Mouse (Mus musculus): ENCODE measurements around the gene Dock10. TPM values are rescaled to one million over a fixed set of nuclear protein-coding genes. Genes with fewer than 3 reads are reported as not detected.

Dock10 gene
- polyA plus RNA-seq, 1 experiment = 36.5 TPM

- WGBS = 56% methylated on average over 1 of the region's 1 CpGs
- no peaks in the 10 kb centered on the region for H3K36me3 ChIP-seq (ENCODE audit: control insufficient read depth, insufficient read depth, low read length)
- TF ChIP-seq POLR2A (IDR thresholded peaks at IDR 0.05; ENCODE audit: control insufficient read depth, extremely low read depth, insufficient read depth, low read length, poor library complexity) (no peak), CTCF (IDR thresholded peaks at IDR 0.05; ENCODE audit: borderline replicate concordance, control insufficient read depth, extremely low read depth, insufficient read depth, low read length, poor library complexity) (no peak)
- DNase-seq = no peak
- H3K4me1 ChIP-seq (replicated peaks; ENCODE audit: control insufficient read depth, insufficient read depth, low read length) = peaks cover 2% of the 10 kb centered on the region
- H3K4me3 ChIP-seq (ENCODE audit: control insufficient read depth, insufficient read depth, low read length) = no peak overlapping the region
- no peak overlapping the region for H3K27ac ChIP-seq (ENCODE audit: control insufficient read depth, insufficient read depth, low read length)
- no peaks in the 10 kb centered on the region for H3K27me3 ChIP-seq (ENCODE audit: control insufficient read depth, insufficient read depth, low read length)
These were observed 104.2 kb downstream of the Dock10 start for GRCm38 (mm10) chr1:80654177-80654576.

DNA sequence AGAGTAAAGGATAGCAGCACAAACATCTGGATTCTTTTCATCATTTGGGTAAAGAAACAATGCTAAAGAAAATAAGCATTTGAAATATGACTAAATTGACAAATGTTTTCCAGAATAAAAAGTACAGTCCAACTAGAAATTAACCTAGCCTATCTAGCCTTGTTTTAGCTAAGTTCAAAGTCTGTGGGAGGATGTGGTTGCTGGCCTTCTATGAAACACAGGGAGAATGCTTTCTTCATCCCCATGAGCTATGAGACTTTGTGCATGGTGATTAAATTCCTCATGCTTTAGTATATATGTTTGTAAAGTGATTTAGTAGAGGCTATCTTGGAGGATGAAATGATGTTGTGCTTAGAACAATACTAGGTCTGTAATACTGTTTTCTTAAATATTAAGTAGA is 105.5 kb downstream of the Dock10 start:
- TF ChIP-seq POLR2A (IDR thresholded peaks at IDR 0.05; ENCODE audit: control insufficient read depth, extremely low read depth, insufficient read depth, low read length, poor library complexity) (no peak), CTCF (IDR thresholded peaks at IDR 0.05; ENCODE audit: borderline replicate concordance, control insufficient read depth, extremely low read depth, insufficient read depth, low read length, poor library complexity) (no peak)
- DNase-seq = no peak
- H3K4me1 ChIP-seq (replicated peaks; ENCODE audit: control insufficient read depth, insufficient read depth, low read length) = peaks cover 2% of the 10 kb centered on the region

DNA sequence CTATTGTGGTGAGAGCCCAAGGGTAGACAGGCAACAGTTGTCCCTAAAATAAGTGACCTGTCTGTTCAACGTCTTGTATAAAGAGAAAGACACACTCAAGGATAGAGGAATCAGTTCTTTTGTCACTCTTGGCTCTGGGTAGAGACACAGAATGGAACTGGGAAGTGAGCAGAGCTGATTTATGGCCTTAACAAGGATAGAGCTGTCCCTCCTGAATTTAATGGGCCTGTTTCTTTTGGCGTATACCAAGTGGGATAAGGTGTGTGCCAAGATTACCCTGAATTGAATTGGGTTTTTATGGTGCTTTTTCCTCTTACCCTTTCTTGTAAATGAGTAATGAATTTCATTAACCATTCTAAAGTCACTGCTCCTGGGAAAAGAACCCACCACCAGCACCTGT is 106.2 kb downstream of the Dock10 start:
- DNase-seq = no peak
- no peak for TF ChIP-seq CTCF (IDR thresholded peaks at IDR 0.05; ENCODE audit: borderline replicate concordance, control insufficient read depth, extremely low read depth, insufficient read depth, low read length, poor library complexity)
- no peak for TF ChIP-seq POLR2A (IDR thresholded peaks at IDR 0.05; ENCODE audit: control insufficient read depth, extremely low read depth, insufficient read depth, low read length, poor library complexity)
- WGBS = 100% methylated on average over 2 of the region's 2 CpGs
- Histone ChIP-seq H3K4me1 (replicated peaks; ENCODE audit: control insufficient read depth, insufficient read depth, low read length) (peaks cover 2% of the 10 kb centered on the region), H3K4me3 (ENCODE audit: control insufficient read depth, insufficient read depth, low read length) (no peak overlapping the region), H3K36me3 (ENCODE audit: control insufficient read depth, insufficient read depth, low read length) (peaks cover 10% of the 10 kb centered on the region), H3K27me3 (ENCODE audit: control insufficient read depth, insufficient read depth, low read length) (no peaks in the 10 kb centered on the region), H3K27ac (ENCODE audit: control insufficient read depth, insufficient read depth, low read length) (no peak overlapping the region)

More for the DNA sequence above, 105.5 kb downstream of the Dock10 start:
- Histone ChIP-seq H3K27me3 (ENCODE audit: control insufficient read depth, insufficient read depth, low read length) (no peaks in the 10 kb centered on the region), H3K27ac (ENCODE audit: control insufficient read depth, insufficient read depth, low read length) (no peak overlapping the region), H3K36me3 (ENCODE audit: control insufficient read depth, insufficient read depth, low read length) (peaks cover 3% of the 10 kb centered on the region), H3K4me3 (ENCODE audit: control insufficient read depth, insufficient read depth, low read length) (no peak overlapping the region)

DNA sequence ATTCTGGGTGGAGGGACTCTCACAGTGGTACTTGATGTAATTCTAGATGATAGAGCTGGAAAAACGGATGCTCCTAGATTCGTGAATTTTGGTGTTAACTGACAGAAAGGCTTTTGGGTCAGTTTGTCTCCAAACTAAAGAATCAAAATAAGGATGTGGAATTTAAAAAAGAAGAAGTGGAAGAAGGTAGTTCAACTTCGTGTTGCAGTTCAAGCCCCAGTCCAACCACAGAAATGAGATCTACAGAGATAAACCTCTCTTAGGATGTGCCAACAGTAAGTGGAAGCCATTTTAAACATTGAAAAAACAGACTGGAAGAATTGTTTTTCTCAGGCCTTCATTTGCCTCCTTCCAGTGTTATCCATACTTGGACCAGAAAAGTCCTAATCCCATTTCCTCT is 111.7 kb downstream of the Dock10 start:
- H3K4me3 ChIP-seq (ENCODE audit: control insufficient read depth, insufficient read depth, low read length) = no peak overlapping the region
- TF ChIP-seq POLR2A (IDR thresholded peaks at IDR 0.05; ENCODE audit: control insufficient read depth, extremely low read depth, insufficient read depth, low read length, poor library complexity) = no peak
- no peak for TF ChIP-seq CTCF (IDR thresholded peaks at IDR 0.05; ENCODE audit: borderline replicate concordance, control insufficient read depth, extremely low read depth, insufficient read depth, low read length, poor library complexity)
- no peak for DNase-seq
- H3K27ac ChIP-seq (ENCODE audit: control insufficient read depth, insufficient read depth, low read length) = no peak overlapping the region
- H3K4me1 ChIP-seq (replicated peaks; ENCODE audit: control insufficient read depth, insufficient read depth, low read length) = peaks cover 5% of the 10 kb centered on the region
- H3K27me3 ChIP-seq (ENCODE audit: control insufficient read depth, insufficient read depth, low read length) = no peaks in the 10 kb centered on the region
- 6% methylated on average over 3 of the region's 3 CpGs for WGBS
- peaks cover 33% of the 10 kb centered on the region for H3K36me3 ChIP-seq (ENCODE audit: control insufficient read depth, insufficient read depth, low read length)

DNA sequence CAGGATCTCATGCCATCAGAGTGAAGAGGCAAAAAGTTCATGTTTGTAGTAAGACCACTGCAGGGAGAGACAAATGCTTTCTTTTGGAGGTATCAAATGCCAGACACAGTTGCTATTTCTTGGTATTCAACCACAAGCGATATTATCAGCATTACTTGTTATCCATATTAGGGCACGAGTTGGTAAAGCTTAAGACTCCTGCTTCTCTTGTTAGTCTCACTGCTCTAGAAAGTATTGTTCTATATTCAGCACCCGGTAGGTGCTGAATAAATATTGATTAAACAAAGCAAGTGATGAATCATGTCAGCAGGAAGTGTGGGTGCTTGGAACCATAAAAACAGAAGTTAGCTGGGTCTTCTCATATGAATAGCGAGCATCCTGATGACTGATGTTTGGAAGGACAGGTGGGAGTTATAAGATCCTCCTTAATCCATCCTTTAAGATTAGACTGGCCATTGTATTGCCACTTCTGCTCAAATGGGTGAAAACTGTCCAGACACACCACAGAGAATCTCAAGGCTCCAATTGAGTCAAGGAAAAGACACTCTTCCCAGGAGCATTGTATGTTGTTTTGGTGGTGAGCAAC is 114.4 kb downstream of the Dock10 start:
- TF ChIP-seq POLR2A (IDR thresholded peaks at IDR 0.05; ENCODE audit: control insufficient read depth, extremely low read depth, insufficient read depth, low read length, poor library complexity) (no peak), CTCF (IDR thresholded peaks at IDR 0.05; ENCODE audit: borderline replicate concordance, control insufficient read depth, extremely low read depth, insufficient read depth, low read length, poor library complexity) (no peak)
- Histone ChIP-seq H3K4me3 (ENCODE audit: control insufficient read depth, insufficient read depth, low read length) (no peak overlapping the region), H3K27ac (ENCODE audit: control insufficient read depth, insufficient read depth, low read length) (no peak overlapping the region), H3K4me1 (replicated peaks; ENCODE audit: control insufficient read depth, insufficient read depth, low read length) (peaks cover 2% of the 10 kb centered on the region; the same call in 1 of the 2 replicates), H3K27me3 (ENCODE audit: control insufficient read depth, insufficient read depth, low read length) (no peaks in the 10 kb centered on the region), H3K36me3 (ENCODE audit: control insufficient read depth, insufficient read depth, low read length) (peaks cover 33% of the 10 kb centered on the region)
- no peak for DNase-seq
- WGBS = 23% methylated on average over 4 of the region's 4 CpGs

- Histone ChIP-seq H3K4me3 (ENCODE audit: control insufficient read depth, insufficient read depth, low read length) (no peak overlapping the region), H3K36me3 (ENCODE audit: control insufficient read depth, insufficient read depth, low read length) (peaks cover 20% of the 10 kb centered on the region), H3K27ac (ENCODE audit: control insufficient read depth, insufficient read depth, low read length) (no peak overlapping the region), H3K27me3 (ENCODE audit: control insufficient read depth, insufficient read depth, low read length) (no peaks in the 10 kb centered on the region), H3K4me1 (replicated peaks; ENCODE audit: control insufficient read depth, insufficient read depth, low read length) (peaks cover 7% of the 10 kb centered on the region)
- no peak for DNase-seq
- WGBS = 76% methylated on average over 3 of the region's 3 CpGs
- TF ChIP-seq CTCF (IDR thresholded peaks at IDR 0.05; ENCODE audit: borderline replicate concordance, control insufficient read depth, extremely low read depth, insufficient read depth, low read length, poor library complexity) = no peak
- TF ChIP-seq POLR2A (IDR thresholded peaks at IDR 0.05; ENCODE audit: control insufficient read depth, extremely low read depth, insufficient read depth, low read length, poor library complexity) = no peak
These were observed 116.5 kb downstream of the Dock10 start for GRCm38 (mm10) chr1:80641832-80642231.

GRCm38 (mm10) chr1:80641288-80641687 is 117.0 kb downstream of the Dock10 start:
- peaks cover 7% of the 10 kb centered on the region for H3K4me1 ChIP-seq (replicated peaks; ENCODE audit: control insufficient read depth, insufficient read depth, low read length)
- no peaks in the 10 kb centered on the region for H3K27me3 ChIP-seq (ENCODE audit: control insufficient read depth, insufficient read depth, low read length)
- no peak for DNase-seq
- no peak overlapping the region for H3K27ac ChIP-seq (ENCODE audit: control insufficient read depth, insufficient read depth, low read length)
- no peak overlapping the region for H3K4me3 ChIP-seq (ENCODE audit: control insufficient read depth, insufficient read depth, low read length)
- WGBS = 46% methylated on average over 1 of the region's 1 CpGs
- peaks cover 16% of the 10 kb centered on the region for H3K36me3 ChIP-seq (ENCODE audit: control insufficient read depth, insufficient read depth, low read length)
- no peak for TF ChIP-seq POLR2A (IDR thresholded peaks at IDR 0.05; ENCODE audit: control insufficient read depth, extremely low read depth, insufficient read depth, low read length, poor library complexity)
- no peak for TF ChIP-seq CTCF (IDR thresholded peaks at IDR 0.05; ENCODE audit: borderline replicate concordance, control insufficient read depth, extremely low read depth, insufficient read depth, low read length, poor library complexity)
